Mouse (Mus musculus) heart, adult 18-20 months (tissue): ENCODE measurements around the gene F2. TPM values are rescaled to one million over a fixed set of nuclear protein-coding genes. Genes with fewer than 3 reads are reported as not detected.

Experiments
- DNase-seq, 2 experiments: peaks; one replicate each; pipeline ENCODE4 v3.0.0; 2021 to 2022; ENCODE audit warnings: mixed read lengths in 1 of 2
- long read RNA-seq, 2 experiments: library from polyadenylated mRNA; stranded (forward); transcript quantifications; one replicate each; pipeline ENCODE4 v2.0.0; 2021
- total RNA-seq, 2 experiments: library from RNA; stranded (reverse); gene quantifications; 2 replicates each; pipeline ENCODE4 v1.2.3; 2021

Gene F2
- not detected for total RNA-seq
- long read RNA-seq, experiment 1: 0 reads
- long read RNA-seq, experiment 2: 0 reads

DNA sequence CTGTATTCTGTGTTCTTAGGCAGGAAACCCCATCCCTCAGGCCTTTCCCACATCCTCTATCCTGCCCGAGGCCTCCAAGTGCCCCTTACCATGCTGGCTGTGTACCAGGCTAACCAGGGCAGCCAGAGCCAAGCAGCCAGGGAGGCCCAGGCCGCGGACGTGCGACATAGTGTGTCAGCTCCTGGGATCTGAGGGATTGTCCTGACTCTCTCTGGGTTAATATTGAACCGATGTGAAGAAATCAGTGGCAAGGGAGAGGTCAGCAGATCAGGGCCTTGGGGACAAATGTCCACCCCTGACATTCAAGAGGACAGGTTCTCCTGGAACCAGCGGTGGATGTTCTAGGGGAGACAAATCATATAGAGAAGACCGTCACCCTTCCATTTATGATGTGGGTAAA, at the start of gene F2:
Gene F2 (minus strand): TSS at position 186 of the 400 bp plus-strand sequence.
- DNase-seq: no peak

DNA sequence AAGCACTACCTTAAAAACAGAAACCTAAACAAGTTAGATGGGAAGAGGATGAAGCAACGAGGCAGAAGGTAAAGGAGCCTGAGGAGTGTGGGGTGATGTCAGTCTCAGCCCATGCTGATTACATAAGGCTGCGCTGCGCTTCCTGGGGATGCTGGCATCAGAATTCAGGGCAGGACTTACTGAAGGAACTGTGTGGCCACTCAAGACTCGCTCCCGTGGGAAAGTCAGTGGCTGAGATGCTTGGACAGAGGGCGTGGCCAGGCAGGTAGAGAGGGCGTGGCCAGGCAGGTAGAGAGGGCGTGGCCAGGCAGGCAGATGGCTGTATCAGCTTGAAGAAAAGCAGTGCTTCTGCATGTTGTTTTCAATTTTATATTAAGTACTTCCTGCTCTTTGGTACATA, 47.7 kb upstream of the F2 start:
- no peak for DNase-seq

DNA sequence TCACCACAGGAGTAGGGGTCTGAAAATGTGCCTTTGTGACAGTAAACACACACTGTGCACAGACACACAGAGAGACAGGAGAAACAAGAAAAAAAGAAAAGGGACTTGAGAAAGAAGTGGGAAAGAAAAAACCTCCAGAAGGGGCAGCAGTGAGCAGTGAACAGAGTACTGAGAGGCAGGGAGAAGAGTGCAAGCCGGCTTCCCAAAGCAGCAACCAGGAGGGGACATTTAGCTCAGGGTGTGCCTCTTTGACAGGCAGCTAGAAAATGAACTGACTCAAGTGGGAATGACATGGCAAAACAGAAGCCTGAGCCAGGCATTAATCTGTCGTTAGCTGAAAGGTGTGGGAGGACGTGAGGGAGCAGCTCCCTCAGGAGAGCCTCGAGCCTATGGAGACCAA, 46.6 kb upstream of the F2 start:
- peak; percentile 45 to 66 for DNase-seq

DNA sequence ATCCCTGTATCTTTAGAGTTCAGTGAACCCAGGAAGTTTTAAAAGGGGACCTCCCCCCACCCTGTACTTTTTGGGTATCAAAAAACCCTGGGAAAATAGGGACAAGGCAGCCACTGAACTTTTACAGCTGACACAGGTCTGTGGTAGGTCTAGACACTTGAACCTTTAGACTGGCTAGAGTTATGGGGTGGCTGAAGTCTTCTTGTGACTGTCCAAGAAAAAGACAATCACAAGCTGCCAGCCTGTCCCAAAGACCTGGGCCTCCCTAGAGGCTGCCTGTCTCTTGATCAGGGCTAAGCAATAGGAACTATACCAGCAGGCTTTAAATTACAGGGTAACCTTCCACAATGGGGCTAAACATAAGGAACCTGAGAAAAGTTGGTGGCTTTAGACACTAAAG, 40.7 kb upstream of the F2 start:
- no peak for DNase-seq

DNA sequence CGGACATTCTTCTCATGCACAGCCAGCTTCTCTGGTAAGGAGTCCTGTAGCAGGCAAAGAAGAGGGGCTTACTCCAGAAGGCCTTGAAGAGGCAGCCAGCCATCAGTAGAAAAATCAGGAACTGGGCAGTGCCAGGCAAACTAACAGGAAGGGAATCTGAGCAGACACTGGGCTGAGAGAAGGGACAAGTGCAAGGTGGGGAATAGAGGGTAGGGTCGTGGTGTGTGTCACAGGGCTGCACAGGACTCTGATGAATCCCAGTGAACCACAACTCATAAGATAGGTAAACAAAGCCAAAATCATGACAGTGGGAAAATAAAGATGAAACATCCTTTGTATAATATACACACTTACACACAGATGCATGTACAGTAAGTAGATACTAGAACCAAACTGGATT, 40.2 kb upstream of the F2 start:
- DNase-seq: no peak

DNA sequence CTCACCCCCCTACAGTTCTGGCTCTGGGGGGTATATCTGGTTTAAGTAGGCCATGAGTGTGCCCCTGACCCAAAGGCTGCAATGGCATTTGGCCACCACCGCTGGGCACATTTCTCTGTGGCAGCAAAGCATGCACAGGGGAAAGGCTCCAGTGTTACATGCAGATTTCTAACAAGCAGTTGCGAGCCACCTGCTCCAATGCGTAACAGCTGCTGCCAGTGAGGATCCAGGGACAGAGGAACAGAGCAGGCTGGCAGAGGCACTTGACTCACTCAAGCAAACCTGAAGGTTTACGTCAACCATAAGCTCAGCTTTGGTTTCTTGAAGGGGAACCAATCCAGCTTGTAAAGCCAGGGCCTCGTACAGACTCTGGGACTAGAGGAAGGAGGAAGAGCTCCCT, 38.7 kb upstream of the F2 start:
- no peak for DNase-seq

DNA sequence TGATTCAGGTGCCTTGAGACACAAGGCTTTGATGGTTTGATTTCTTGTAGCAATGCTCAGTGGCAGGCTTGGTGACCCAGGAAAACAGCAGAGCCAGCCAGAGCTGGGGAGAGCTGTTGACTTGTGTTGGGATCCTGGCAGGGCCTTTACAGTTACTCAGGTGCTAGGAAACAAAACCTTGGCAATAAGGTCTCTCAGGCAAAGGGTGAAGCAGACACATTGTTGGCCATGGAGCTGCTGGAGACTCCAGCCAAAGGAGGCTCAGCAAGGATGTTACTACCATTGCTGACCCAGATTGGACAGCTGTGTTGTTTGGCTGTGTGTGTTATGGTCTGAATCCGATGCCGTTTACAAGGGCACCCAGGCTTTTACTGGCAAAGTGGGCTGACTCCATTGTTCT, 37.4 kb upstream of the F2 start:
- peak in 1 of 2 experiments; percentile 34 for DNase-seq

DNA sequence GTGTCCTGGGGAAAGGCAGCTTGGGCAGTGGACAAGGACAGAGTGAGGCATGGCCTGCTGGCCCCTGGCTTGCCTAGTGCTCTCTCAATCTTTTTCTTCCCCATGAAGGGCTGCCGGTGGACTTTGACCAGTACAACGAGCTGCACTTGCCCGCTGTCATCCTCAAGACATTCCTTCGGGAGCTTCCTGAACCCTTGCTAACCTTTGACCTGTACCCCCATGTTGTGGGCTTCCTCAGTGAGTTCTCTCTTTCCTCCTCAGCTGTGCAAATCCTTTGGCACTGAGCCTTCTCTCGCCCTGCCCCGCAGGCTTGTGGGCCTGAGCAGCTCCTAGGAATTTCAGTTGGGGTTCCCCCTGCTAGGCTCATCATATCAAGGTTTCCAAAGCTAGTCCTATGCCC, 33.8 kb upstream of the F2 start:
- no peak for DNase-seq

DNA sequence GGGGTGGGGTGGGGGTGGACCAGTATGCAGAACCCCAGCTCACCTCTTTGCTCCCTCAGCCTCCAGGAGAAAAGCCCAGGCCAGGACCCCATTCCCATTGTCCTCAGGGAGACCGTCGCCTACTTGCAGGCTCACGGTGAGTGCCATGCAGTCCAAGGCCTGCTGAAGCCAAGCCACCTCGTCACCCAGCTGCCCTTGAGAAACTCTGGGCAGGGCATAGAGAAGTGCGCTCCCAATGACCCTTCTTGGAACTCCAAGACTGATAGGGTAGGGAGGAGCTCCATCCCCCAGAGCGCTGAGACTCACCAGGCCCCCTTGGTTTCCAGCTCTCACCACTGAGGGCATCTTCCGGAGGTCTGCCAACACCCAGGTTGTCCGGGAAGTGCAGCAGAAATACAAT, 33.1 kb upstream of the F2 start:
- DNase-seq: no peak

DNA sequence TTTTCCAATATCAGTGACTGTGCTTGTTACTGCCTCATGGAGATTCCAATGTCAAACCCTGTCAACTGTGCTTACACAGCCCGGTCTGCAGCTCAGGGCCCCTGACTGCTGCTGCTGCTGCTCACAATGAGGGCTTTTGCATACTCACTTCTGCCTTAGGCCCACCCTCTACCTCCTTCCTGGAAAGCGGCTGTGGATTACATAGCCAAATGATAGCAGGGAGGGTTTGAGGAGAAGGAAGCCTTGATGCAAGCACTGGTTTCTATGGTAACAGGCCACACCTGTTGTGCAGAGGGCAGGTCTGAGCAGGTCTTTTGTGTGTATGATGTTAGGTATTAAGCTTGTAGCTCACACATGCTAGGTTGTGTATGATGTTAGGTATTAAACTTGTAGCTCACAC, 31.5 kb upstream of the F2 start:
- no peak for DNase-seq

DNA sequence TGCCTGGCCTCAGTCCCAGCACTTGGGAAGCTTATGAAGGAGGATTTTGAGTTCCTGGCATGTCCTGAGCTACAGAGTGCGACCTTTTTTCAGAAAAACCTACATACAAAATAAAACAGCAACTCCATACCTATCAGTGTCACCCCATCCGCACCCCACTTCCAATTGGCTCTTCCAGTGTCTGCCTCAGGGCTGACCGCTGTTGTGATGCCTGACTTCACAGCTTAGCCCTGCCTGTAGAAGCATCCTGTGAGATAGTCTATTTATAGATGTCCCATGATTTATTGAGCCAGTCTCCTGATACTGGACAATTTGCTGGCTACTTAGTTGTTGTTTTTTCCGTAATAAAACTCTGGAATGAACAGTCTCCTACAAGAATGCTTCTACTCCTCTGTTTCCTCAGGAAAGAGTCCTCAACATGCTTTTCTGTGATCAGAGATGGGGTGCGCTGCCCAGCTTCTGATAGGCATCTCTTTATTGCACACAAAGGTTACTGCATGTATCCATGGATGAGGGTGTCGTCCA, 30.2 kb upstream of the F2 start:
- no peak for DNase-seq

DNA sequence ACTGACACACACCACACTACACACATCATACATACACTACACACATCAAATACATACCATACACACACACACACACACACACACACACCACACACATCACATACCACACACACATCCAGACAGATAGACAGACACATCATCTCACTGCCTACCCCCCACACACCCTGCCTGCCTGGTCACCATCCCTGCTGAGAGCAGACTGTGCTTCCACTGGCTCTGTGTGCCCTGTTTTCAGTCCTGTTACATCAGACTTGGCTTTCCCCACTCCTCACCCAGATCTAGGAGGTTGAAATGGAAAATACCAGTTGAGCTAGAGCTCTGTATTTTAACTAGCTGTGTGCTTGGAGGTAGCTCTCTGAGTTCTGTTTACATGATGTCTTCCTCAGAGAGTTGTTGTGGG, 28.6 kb upstream of the F2 start:
- no peak for DNase-seq

DNA sequence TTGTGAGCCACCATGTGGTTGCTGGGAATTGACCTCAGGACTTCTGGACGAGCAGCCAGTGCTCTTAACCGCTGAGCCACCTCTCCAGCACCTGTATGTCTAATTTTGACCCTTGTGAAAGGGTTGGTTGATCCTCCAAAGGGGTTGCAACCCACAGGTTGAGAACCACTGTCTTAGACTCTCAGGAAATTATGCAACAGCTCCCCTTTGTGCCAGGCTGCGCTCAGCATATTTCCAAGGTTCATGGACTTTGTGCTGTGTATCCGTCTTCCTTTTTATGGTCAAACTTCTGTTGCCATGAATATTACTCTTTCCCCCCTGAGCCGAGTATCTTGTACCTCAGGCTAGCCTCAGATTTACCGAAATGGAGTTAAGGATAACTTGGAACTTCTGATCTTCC, 24.8 kb upstream of the F2 start:
- no peak for DNase-seq

DNA sequence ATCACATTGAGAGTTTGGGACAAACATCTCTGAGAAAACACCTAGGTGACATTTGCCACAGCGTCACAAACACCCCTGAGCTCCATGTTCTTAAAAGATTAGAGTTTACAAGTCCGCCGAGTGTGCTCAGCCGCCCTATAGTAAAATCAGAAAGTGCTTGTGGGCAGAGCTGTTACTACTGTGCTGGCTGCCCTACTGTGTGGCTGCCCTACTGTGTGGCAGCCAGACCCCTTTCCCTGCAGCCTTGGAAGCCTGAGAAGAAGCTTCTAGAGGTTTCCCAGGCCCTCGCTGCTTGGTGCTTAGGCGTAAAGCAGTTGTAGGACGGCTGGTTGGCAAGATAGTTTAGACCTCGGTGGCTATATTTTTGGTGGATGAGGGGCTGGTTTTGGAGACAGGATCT, 23.4 kb upstream of the F2 start:
- no peak for DNase-seq

DNA sequence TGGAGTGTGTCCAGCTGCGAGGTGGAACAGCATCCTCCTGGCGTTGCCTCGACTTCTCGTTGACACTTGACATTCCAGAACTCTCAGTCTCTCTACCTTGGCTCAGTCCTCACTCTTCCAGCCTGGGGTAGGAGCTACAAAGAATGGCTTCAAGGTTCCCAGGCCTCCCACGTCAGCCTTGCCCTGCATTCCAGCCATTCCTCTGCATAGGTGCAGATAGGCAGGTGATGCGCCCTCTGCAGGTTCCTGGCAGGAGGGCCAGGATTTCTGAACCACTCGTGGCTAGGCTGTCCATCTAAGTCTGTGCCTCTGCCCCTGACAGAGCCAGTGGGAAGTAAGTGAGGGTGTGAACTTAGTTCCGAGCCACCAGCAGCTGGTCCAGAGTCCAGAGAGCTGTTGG, 20.6 kb upstream of the F2 start:
- DNase-seq: no peak

DNA sequence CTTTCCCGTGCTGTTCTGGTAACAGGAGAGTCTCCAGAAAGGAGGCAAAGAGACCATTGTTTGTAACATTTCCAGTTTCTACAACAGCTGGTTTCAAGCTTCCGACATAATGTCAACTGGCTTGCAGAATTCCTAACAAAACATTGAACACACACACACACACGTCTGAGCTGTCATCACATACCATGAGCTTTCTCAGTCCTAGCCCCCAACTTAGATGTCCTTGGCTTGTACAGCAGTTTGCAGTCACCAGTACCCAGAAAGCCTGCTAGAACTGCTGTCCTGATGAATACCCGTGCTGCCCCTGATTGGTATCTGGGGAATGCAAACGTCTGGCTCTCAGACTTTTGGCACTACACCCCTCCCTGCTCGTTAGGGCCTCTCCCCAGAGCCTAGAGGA, 19.6 kb upstream of the F2 start:
- no peak for DNase-seq

DNA sequence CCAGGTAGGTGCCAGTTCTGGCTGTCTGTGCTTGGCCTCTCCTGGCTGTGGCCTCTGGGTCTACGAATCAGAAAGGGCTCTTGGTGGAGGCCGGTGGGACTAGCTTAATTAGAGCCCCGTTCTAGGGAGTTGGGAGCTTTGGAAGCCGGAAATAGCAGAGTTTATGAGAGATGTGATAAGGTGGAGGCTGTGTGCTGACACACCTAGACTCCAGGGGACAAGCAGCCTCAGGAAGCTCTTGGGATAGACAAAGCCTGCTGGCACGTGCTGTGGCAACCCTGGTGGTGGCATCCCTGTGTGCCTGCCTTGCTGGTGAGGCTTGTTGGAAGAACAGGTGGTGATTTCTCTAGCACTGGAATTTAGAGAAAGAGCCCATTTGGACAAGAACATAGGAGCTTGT, 19.2 kb upstream of the F2 start:
- DNase-seq: no peak

DNA sequence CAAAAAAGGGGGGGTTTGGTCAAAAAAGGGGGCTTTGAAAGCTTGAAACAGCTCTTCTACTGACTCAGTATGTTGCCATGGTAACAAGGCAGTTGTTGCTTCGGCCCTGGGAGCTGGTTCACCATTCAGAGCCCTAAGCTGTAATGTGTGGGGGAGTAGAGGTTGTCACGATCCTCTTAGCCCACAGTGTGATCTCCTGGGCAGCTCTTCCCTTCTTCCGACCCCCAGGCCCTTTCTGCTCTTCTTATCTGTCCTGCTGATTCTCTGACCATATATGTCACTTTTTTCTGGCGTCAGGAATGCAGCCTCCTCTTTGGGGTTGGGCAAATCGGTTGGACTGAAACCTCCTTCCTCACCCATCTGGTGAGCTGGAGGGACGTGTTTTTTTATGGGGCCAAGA, 16.6 kb upstream of the F2 start:
- DNase-seq: no peak

DNA sequence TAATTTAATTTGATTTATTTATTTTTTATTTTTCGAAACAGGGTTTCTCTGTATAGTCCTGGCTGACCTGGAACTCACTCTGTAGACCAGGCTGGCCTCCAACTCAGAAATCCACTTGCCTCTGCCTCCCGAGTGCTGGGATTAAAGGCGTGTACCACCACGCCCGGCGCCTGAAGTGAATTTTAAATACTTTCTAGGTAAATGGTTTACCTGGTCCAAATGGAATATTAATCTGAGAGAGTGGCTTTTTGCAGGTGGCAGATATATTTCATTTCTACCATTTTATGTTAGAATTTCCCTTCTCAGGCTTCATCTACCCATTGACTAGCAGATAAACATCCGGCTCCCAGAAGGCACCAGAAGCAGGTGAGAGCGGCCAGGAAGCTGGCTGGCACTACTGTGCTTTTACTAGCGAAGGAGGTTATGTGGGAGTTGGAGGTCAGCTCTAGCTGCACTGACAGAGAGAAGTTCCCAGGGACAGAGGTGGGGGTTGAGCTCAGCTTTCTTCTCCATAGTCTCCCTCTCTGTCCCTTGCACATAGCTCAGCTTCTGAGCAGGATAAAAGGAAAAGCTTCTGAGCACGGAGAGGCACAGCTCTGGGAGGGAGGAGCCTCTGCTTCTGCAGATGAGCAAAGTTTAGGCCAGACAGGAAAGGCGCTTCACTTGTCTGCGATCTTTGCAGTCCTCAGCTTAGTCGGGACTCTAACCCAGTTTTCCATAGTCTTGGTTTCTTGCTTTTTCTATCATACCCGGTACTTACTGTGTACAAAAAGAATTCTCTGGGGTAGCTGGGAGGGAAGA, 15.4 kb upstream of the F2 start:
- DNase-seq: no peak

DNA sequence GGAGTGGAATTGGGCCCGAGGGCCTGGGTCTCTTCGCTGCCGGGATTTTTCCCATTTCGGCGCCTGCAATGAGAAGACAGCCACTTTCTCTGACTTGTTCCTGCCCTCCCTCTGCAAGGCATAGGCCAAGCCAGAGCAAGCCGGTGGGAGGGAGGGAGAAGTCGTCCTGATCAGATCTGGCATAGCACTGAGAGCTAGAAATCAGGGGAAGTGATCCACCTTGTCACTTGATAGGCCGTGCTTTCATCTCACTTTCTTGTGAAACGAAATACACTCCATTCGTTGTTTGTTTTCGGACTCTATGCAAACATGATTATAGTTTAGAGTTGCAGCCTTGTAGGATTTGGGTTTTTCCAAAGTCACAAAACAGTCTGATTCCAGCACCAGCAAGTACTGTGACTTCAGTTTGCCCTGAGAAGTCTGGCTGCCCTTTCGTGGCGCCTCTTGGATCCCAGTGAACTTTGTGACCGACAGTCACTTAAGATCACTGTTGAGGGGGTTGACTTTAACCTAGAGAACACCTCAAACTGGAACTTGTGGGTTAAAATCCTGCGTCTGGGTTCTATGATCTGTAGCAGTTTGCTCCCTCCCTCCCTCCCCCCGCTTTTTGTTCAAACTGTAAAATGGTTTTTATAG, 14.3 kb upstream of the F2 start:
- no peak for DNase-seq

DNA sequence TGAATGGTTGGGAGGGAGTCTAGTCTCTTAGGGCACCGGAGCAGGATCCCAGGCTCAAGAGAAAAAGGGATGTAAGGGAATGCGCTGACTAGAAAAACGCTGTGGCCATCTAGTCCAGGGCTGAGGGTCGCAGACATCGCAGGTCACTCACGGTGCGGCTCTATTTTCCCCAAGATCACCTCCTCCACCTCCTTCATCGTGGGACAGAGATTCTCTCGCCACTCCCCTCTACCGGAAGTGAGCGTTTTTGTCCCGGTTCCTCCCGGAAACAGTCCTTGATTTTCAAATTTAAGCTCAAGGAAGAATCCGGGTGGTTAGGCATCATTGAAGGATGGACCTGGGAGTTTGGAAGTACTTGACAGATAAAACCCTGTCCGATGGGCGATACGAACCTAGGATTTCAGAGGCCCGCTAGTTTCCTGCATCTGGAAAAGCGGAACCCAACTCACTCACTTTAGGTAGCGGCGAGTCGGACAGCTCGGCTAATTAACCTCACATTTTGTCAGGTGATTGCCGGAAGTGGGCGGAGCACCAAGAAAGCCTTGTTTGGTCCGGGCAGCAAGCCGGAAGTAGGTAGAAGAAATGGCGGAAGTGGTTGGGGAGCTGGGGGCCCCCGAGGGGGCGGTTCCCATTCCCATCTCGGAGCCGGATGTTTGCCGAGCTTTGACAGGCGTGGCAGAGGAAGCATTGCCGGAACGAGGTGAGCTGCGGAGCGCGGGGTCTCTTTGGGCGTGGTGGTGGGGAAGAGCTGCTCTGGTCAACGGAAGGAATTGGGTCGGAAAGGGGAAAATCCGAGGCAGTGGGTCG, 13.5 kb upstream of the F2 start, which contains the start of the genes Zfp408 and Arhgap1:
Gene Zfp408 (minus strand): TSS at position 239 of the 807 bp plus-strand sequence.
Gene Arhgap1 (plus strand): TSS at position 308 of the 807 bp plus-strand sequence.
- DNase-seq: peak; percentile 98 to 99

DNA sequence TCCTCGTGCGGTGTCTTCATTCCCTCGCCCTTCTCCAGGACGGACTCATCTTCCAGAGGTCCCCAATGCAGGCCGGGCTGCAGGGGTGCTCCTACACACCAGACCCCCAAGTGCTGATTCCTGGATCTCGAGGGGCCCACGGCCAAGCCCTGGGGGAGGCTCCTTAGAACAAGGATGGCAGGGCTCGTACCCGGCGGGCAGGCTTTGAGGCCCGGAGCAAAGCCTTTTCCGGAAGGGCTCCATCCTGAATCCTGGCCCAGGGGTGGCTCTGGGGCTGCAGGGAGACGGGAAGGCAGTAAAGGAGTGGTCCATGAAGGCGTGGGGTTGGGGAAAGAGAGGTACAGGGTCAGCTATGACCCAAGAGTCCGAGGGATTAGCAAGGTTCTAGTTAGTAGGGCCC, 12.9 kb upstream of the F2 start:
- no peak for DNase-seq

DNA sequence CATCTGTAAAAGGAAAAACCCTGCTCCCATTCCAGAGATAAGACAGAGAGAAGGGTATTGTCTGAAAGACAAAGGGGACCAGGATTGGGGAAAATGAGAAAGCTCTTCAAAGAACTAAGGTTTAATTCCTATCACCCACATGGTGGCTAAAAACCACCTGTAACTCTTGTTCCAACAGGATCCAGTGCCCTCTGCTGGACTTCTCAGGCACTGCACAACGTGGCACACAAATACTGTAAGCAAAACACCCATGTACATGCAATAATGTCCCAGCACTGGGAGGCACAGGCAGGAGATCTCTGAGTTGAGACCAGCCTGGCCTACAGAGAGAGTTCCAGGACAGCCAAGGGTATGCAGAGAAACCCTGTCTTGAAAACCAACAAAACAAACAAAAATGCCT, 10.5 kb upstream of the F2 start:
- DNase-seq: peak; percentile 29 to 72
